Mouse (Mus musculus): ENCODE measurements at regions not wholly inside any gene's neighbourhood (a gene's known extent, or its start where the extent isn't known, plus 50 kb on each side); places are given as distances from the start of the nearest gene placed in this dataset.
A peak's percentile ranks its signal among the peaks of the same experiment; 100 is the strongest.

DNA sequence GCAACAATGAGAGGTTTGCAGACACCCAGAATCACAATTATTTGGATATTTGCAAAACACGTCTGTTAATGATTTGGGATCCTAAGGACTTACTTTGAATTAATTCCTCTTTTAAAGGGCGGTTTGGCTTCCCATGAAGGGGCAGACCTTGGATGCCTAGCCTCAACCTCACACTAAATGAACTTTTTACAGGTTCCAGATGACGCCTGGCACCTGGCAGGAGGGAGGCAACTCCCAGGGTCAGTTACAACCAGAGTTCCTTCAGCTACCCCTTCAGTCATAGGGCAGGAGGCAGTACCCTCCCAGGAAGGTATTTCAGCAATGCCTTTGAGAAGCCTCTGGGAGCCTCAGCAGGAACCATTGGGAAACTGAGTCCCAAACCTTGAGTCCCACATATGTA, 57.9 kb upstream of the Stx18 start:
- Histone ChIP-seq H3K36me3 (no peaks in the 10 kb centered on the region), H3K9me3 (no peaks in the 10 kb centered on the region), H3K27ac (no peak overlapping the region), H3K4me3 (no peak overlapping the region), H3K4me1 (replicated peaks) (peaks cover 12% of the 10 kb centered on the region), H3K27me3 (ENCODE audit: insufficient read depth, poor library complexity, severe bottlenecking) (peaks cover 5% of the 10 kb centered on the region)
- 74% methylated on average over 3 of the region's 3 CpGs for WGBS
- no peak for DNase-seq (ENCODE audit: low spot score)

DNA sequence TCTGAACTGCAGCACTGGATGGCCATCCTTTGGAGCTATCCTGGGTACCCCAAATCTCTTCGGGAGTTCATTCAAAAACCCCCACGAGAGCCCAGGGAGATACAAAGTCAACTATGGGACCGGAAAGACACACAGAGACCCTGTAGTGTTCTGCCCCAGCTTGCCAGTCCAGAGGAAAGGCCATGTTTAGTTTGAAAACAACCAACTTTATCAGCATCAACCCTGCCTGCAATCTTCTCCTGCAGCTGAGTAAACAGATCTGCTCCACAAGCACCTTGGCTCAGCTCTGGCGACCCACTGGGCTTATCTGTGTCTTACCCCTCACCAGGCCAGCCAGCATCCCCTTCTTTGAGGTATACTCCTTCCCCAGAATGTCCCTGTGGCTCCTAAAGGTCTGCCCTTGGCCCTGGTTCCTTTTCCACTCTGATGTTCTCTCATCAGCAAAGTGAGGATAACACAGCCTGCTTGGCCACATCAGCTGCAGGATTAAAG, 61.6 kb upstream of the Stx18 start:
- peaks cover 11% of the 10 kb centered on the region for H3K27me3 ChIP-seq (ENCODE audit: insufficient read depth, poor library complexity, severe bottlenecking)
- DNase-seq (ENCODE audit: low spot score): no peak
- H3K4me1 ChIP-seq (replicated peaks): peaks cover 12% of the 10 kb centered on the region
- WGBS: 66% methylated on average over 4 of the region's 4 CpGs
- no peaks in the 10 kb centered on the region for H3K36me3 ChIP-seq
- H3K9me3 ChIP-seq: no peaks in the 10 kb centered on the region
- H3K4me3 ChIP-seq: no peak overlapping the region
- no peak overlapping the region for H3K27ac ChIP-seq

- no peak for DNase-seq (ENCODE audit: low spot score)
- Histone ChIP-seq H3K27me3 (ENCODE audit: insufficient read depth, poor library complexity, severe bottlenecking) (peaks cover 38% of the 10 kb centered on the region), H3K4me1 (replicated peaks) (peaks cover 7% of the 10 kb centered on the region), H3K27ac (no peak overlapping the region), H3K36me3 (no peaks in the 10 kb centered on the region), H3K9me3 (no peaks in the 10 kb centered on the region), H3K4me3 (no peak overlapping the region)
- 92% methylated on average over 7 of the region's 7 CpGs for WGBS
Measured at GRCm38 (mm10) chr5:37972980-37973545, 65.5 kb upstream of the Stx18 start.

DNA sequence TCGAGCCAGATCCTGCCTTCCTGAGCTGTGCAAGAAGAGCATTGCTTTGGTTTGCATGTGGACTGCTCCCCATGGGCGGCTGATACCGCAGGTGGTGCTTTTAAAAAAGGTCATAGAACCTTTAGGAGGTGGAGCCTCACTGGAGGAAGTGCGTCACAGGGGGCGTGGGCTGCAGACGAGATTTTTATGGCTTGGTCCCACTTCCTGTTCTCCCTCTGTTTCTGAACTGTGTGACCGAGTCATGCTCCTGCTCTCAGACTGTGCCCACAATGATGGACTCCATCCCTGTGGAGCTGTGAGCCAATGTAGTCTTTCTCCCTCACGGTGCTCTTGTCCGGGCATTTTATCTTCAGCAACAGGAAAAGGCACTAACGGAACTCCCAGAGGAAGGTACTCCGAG, 66.8 kb upstream of the Stx18 start:
- no peaks in the 10 kb centered on the region for H3K9me3 ChIP-seq
- no peak overlapping the region; the same call in 1 of the 2 replicates for H3K27ac ChIP-seq
- H3K36me3 ChIP-seq: no peaks in the 10 kb centered on the region
- WGBS: 74% methylated on average over 11 of the region's 11 CpGs
- peaks cover 51% of the 10 kb centered on the region for H3K27me3 ChIP-seq (ENCODE audit: insufficient read depth, poor library complexity, severe bottlenecking)
- DNase-seq (ENCODE audit: low spot score): no peak
- no peak overlapping the region for H3K4me3 ChIP-seq
- peaks cover 20% of the 10 kb centered on the region for H3K4me1 ChIP-seq (replicated peaks)

DNA sequence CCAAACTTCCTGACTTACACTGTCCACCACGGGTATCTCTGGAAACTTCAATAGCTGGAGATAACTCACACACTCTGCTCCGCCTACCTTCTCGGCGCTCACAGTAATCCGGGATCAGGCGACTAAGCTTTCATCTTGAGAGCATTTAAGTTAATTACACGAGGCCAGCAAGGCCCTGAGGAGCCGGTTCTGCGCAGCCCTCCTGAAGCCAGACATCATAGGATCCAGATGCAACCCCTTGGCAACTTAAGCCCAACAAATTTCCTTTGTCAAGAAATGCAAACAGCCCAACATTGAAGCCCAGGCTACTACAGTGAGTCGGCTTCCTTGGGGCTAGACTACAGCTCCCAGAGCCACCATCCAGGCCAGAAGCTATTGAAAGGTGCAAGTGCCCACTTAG, 69.9 kb upstream of the Stx18 start:
- 0 out of 2 replicates have a peak overlapping the region, but pooled peaks have one; percentile 56 for H3K27ac ChIP-seq

GRCm38 (mm10) chr5:37967914-37968375, 70.6 kb upstream of the Stx18 start:
- H3K9me3 ChIP-seq: no peaks in the 10 kb centered on the region
- peaks cover 27% of the 10 kb centered on the region for H3K4me1 ChIP-seq (replicated peaks)
- no peaks in the 10 kb centered on the region for H3K36me3 ChIP-seq
- H3K4me3 ChIP-seq: peak overlapping the region; percentile 27
- peak; percentile 50 for DNase-seq (ENCODE audit: low spot score)
- WGBS: 12% methylated on average over 14 of the region's 14 CpGs
- peak overlapping the region; percentile 50 for H3K27ac ChIP-seq
- peaks cover 83% of the 10 kb centered on the region for H3K27me3 ChIP-seq (ENCODE audit: insufficient read depth, poor library complexity, severe bottlenecking)

More for the DNA sequence above, 69.9 kb upstream of the Stx18 start:
- peaks cover 27% of the 10 kb centered on the region for H3K4me1 ChIP-seq (replicated peaks)
- peak overlapping the region; percentile 27; the same call in 1 of the 2 replicates for H3K4me3 ChIP-seq
- H3K9me3 ChIP-seq: no peaks in the 10 kb centered on the region
- H3K27me3 ChIP-seq (ENCODE audit: insufficient read depth, poor library complexity, severe bottlenecking): peaks cover 81% of the 10 kb centered on the region
- peak; percentile 40 for DNase-seq (ENCODE audit: low spot score)
- WGBS: 18% methylated on average over 10 of the region's 10 CpGs
- H3K36me3 ChIP-seq: no peaks in the 10 kb centered on the region

DNA sequence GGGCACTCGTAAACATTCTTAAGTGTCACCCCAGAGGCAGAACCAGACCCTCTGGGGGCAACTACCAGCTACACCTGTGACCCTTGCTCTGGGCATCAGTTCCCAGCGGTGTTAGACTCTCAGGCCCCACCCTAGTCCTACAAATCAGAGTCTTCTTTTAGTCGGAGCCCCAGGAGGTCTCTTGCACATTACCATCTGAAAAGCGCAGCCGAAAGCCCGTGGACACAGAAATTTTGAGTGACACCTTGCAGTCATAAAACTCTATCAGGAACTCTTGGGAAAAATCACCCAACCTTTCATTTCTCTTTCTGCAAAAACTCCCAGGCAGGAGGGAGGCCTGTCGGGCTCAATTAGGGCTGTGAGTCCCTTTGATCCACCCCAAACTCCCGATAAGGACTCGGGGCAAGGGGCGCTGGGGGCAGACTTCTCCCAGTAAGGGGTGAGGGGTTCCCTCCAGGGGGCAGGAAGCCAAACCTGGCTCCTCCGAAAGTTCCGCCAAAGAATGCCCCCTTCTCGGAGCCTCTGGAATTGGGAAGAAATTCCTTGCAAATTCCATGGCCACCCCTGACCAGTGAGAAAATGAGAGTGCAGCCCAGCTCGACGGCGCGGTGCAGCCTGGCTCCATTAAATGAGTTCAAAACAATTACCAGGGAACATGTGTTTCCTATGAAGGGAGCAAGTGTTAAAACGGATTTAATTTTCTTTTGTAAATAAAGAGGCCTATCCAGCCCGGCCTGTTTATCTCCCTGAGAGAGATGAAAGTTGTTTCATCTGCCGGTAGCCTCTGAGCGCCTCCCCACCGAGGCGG, 71.2 kb upstream of the Stx18 start:
- H3K27ac ChIP-seq: peak overlapping the region; percentile 50
- no peaks in the 10 kb centered on the region for H3K9me3 ChIP-seq
- H3K4me1 ChIP-seq (replicated peaks): peaks cover 33% of the 10 kb centered on the region
- DNase-seq (ENCODE audit: low spot score): peak; percentile 65
- peaks cover 86% of the 10 kb centered on the region for H3K27me3 ChIP-seq (ENCODE audit: insufficient read depth, poor library complexity, severe bottlenecking)
- peak overlapping the region; percentile 27; the same call in 1 of the 2 replicates for H3K4me3 ChIP-seq
- H3K36me3 ChIP-seq: no peaks in the 10 kb centered on the region
- WGBS: 5% methylated on average over 23 of the region's 23 CpGs

DNA sequence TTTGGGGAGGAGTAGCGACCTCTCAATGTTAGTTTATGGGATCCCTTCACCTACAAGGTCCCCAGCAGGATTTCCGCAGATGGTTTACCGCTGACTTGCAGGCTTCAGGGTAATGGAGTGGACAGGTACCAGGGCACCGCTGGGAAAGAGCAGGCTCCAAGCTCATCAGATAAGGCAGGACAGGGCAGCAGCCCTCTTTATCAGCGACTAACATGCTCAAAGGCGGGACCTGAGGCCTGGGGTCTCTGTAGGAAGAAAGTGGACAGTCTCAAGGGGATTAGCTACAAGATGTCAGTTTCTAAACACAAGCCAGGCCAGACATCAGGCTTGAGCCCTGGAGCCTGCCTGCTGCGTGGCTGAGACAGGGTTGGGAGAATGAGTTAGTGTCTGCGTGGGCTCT, 74.9 kb upstream of the Stx18 start:
- no peak overlapping the region for H3K27ac ChIP-seq
- H3K4me3 ChIP-seq: no peak overlapping the region
- H3K36me3 ChIP-seq: no peaks in the 10 kb centered on the region
- H3K9me3 ChIP-seq: 0 out of 2 replicates have a peak, but pooled peaks cover 3% of the 10 kb centered on the region
- no peak for DNase-seq (ENCODE audit: low spot score)
- peaks cover 33% of the 10 kb centered on the region for H3K4me1 ChIP-seq (replicated peaks)
- WGBS: 68% methylated on average over 8 of the region's 8 CpGs
- H3K27me3 ChIP-seq (ENCODE audit: insufficient read depth, poor library complexity, severe bottlenecking): peaks cover 60% of the 10 kb centered on the region

DNA sequence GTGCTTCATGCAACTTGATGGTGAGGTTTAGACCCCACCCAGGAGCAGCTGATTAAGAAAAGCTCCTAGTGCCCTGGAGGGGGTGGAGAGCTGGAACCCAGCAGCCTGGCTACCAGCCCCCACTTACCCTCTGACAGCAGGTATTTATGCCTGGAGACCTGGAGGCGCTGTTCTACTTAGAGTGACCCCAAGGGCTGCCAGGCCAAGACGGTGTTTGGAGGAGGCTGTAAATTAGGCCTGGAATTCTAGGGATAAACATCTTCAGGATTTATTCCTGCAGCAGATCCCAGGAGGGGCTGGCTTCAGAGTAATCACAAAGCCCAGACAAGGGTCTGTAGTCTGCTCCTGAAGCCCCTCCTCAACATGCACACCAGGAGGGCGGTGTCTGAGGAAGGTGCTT, 76.0 kb upstream of the Stx18 start:
- DNase-seq (ENCODE audit: low spot score): no peak
- Histone ChIP-seq H3K4me3 (no peak overlapping the region), H3K27me3 (ENCODE audit: insufficient read depth, poor library complexity, severe bottlenecking) (peaks cover 49% of the 10 kb centered on the region), H3K9me3 (0 out of 2 replicates have a peak, but pooled peaks cover 3% of the 10 kb centered on the region), H3K36me3 (no peaks in the 10 kb centered on the region), H3K27ac (no peak overlapping the region), H3K4me1 (replicated peaks) (peaks cover 23% of the 10 kb centered on the region)
- WGBS: 39% methylated on average over 3 of the region's 3 CpGs

- WGBS: 88% methylated on average over 7 of the region's 7 CpGs
- no peak overlapping the region for H3K27ac ChIP-seq
- H3K36me3 ChIP-seq: no peaks in the 10 kb centered on the region
- DNase-seq (ENCODE audit: low spot score): no peak
- 0 out of 2 replicates have a peak, but pooled peaks cover 3% of the 10 kb centered on the region for H3K9me3 ChIP-seq
- peaks cover 15% of the 10 kb centered on the region for H3K4me1 ChIP-seq (replicated peaks)
- H3K4me3 ChIP-seq: no peak overlapping the region
- peaks cover 26% of the 10 kb centered on the region for H3K27me3 ChIP-seq (ENCODE audit: insufficient read depth, poor library complexity, severe bottlenecking)
Measured at GRCm38 (mm10) chr5:37960216-37960615, 78.3 kb upstream of the Stx18 start.

- Histone ChIP-seq H3K36me3 (no peaks in the 10 kb centered on the region), H3K4me1 (replicated peaks) (no peaks in the 10 kb centered on the region), H3K27me3 (ENCODE audit: insufficient read depth, poor library complexity, severe bottlenecking) (peaks cover 3% of the 10 kb centered on the region; the same call in 1 of the 2 replicates), H3K9me3 (no peaks in the 10 kb centered on the region), H3K27ac (no peak overlapping the region), H3K4me3 (no peak overlapping the region)
- WGBS: 0% methylated on average over 1 of the region's 1 CpGs
- peak; percentile 39 for DNase-seq (ENCODE audit: low spot score)
Measured at GRCm38 (mm10) chr5:37952096-37952495, 86.4 kb upstream of the Stx18 start.

- no peak overlapping the region for H3K27ac ChIP-seq
- H3K9me3 ChIP-seq: no peaks in the 10 kb centered on the region
- no peaks in the 10 kb centered on the region for H3K4me1 ChIP-seq (replicated peaks)
- DNase-seq (ENCODE audit: low spot score): no peak
- H3K27me3 ChIP-seq (ENCODE audit: insufficient read depth, poor library complexity, severe bottlenecking): no peaks in the 10 kb centered on the region
- WGBS: 55% methylated on average over 2 of the region's 2 CpGs
- H3K36me3 ChIP-seq: no peaks in the 10 kb centered on the region
- no peak overlapping the region for H3K4me3 ChIP-seq
Measured at GRCm38 (mm10) chr5:37932760-37933122, 105.8 kb upstream of the Stx18 start.

DNA sequence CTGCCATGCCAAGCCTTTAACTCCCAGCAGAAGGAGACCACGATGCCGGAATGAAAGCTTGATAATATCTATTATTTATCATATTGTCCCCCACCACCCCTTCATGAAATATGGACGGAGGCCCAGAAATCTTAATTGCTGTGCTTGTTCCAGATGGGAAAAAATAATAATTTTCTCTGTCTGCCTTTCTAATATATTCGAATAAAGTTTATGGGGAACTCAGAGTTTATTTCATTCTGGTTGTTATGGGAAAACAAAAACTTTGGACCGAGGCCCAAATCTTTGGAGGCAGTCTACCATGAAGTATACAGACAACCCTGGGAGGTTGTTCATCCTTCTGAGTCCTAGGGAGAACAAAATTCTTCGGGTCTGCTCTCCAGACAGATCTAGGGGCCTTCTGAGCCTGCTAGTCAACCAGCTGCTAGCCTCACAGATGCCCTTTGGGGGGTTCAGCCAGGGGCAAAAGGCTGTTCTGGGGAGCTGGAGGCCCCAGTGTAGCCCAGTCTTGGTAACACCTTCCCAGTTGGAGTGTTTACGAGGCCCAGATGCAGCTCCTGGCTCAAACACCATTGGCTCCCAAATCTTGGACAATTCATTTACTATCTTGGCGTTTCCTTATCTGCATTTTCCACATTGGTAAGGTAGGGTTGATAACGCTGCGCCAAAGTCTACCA, 106.3 kb upstream of the Stx18 start:
- Histone ChIP-seq H3K27ac (no peak overlapping the region), H3K36me3 (no peaks in the 10 kb centered on the region), H3K27me3 (ENCODE audit: insufficient read depth, poor library complexity, severe bottlenecking) (no peaks in the 10 kb centered on the region), H3K4me3 (no peak overlapping the region), H3K4me1 (replicated peaks) (no peaks in the 10 kb centered on the region), H3K9me3 (no peaks in the 10 kb centered on the region)
- WGBS: 92% methylated on average over 10 of the region's 10 CpGs
- no peak for DNase-seq (ENCODE audit: low spot score)

All from hindbrain, embryonic 10.5 days (tissue).